Comparison of ENCODE assay signal across 8 mouse cellular contexts in genomic region chrX:6778250-6778637, GRCm38 (mm10). TPM values are rescaled to one million over a fixed set of nuclear protein-coding genes. Genes with fewer than 3 reads are reported as not detected.
DNase-seq lines count a peak whose midpoint lies in the region; ATAC-seq and TF ChIP-seq lines count a peak whose summit lies in the region.

No protein-coding gene starts in this region.

- H3K4me3 ChIP-seq in ES-E14 (ENCODE audit: insufficient read depth in 1 of 2, low read depth in 1 of 2, low read length in 2 of 2, poor library complexity in 1 of 2, severe bottlenecking in 1 of 2): peak overlapping the region; percentile 51 to 52; a peak in 3 of 4 replicates
- peak overlapping the region; percentile 36 for H3K4me3 ChIP-seq in embryonic facial prominence, embryonic 15.5 days (replicated peaks)
- peak overlapping the region; percentile 29 for H3K4me3 ChIP-seq in intestine, embryonic 15.5 days (replicated peaks)
- H3K4me3 ChIP-seq in lung, adult 2 months (replicated peaks; ENCODE audit: extremely low read depth, low read depth, low read length): peak overlapping the region; percentile 38
- 0 out of 2 replicates have a peak overlapping the region, but pooled peaks have one; percentile 10 for H3K4me3 ChIP-seq in small intestine, adult 2 months (ENCODE audit: low read depth, low read length)

- no peak for TF ChIP-seq CTCF in lung, adult 2 months (IDR thresholded peaks at IDR 0.05; ENCODE audit: insufficient read depth, low read length)
- TF ChIP-seq CTCF in small intestine, adult 2 months (IDR thresholded peaks at IDR 0.05; ENCODE audit: extremely low read depth, insufficient read length, insufficient replicate concordance, low read depth, low read length): no peak

- H3K27me3 ChIP-seq in embryonic facial prominence, embryonic 15.5 days: peaks cover 8% of the 10 kb centered on the region
- peaks cover 10% of the 10 kb centered on the region for H3K27me3 ChIP-seq in intestine, embryonic 15.5 days (replicated peaks)
- H3K27me3 ChIP-seq in small intestine, adult 2 months (ENCODE audit: control insufficient read depth, insufficient read depth, low read length): no peaks in the 10 kb centered on the region; the same call in 1 of the 2 replicates

- H3K4me1 ChIP-seq in ES-E14 (ENCODE audit: control insufficient read depth in 2 of 2, insufficient read depth in 2 of 2, low read length in 2 of 2, poor library complexity in 1 of 2): no peaks in the 10 kb centered on the region
- 0 out of 2 replicates have a peak, but pooled peaks cover 4% of the 10 kb centered on the region for H3K4me1 ChIP-seq in embryonic facial prominence, embryonic 15.5 days
- H3K4me1 ChIP-seq in intestine, embryonic 15.5 days (replicated peaks): no peaks in the 10 kb centered on the region
- H3K4me1 ChIP-seq in lung, adult 2 months (ENCODE audit: control insufficient read depth, insufficient read depth, low read length): no peaks in the 10 kb centered on the region
- H3K4me1 ChIP-seq in small intestine, adult 2 months (ENCODE audit: control insufficient read depth, insufficient read depth, insufficient read length, low read length): no peaks in the 10 kb centered on the region

- peak overlapping the region; percentile 56 for H3K4me2 ChIP-seq in embryonic facial prominence, embryonic 15.5 days (replicated peaks)
- peak overlapping the region; percentile 63 for H3K4me2 ChIP-seq in intestine, embryonic 15.5 days (replicated peaks)

- DNase-seq in cerebellum, postnatal 10 days: peak; percentile 38 to 60
- no peak for DNase-seq in ES-E14 (ENCODE audit: low read depth, low spot score)
- peak; percentile 3 for DNase-seq in lung, adult 2 months
- DNase-seq in left cerebral cortex, adult 9 months (ENCODE audit: low spot score in 2 of 2): no peak

- H3K27ac ChIP-seq in ES-E14 (ENCODE audit: insufficient read depth, low read depth, low read length, poor library complexity, severe bottlenecking): no peak overlapping the region
- H3K27ac ChIP-seq in embryonic facial prominence, embryonic 15.5 days (replicated peaks): no peak overlapping the region
- no peak overlapping the region for H3K27ac ChIP-seq in intestine, embryonic 15.5 days
- H3K27ac ChIP-seq in small intestine, adult 2 months (ENCODE audit: insufficient read depth, low read depth, low read length): no peak overlapping the region

- no peaks in the 10 kb centered on the region for H3K36me3 ChIP-seq in ES-E14 (ENCODE audit: control insufficient read depth, insufficient read depth, low read length, poor library complexity, severe bottlenecking)
- no peaks in the 10 kb centered on the region for H3K36me3 ChIP-seq in embryonic facial prominence, embryonic 15.5 days
- H3K36me3 ChIP-seq in intestine, embryonic 15.5 days: no peaks in the 10 kb centered on the region
- H3K36me3 ChIP-seq in small intestine, adult 2 months (ENCODE audit: control insufficient read depth, insufficient read depth, low read length): no peaks in the 10 kb centered on the region

- no peak overlapping the region for H3K9ac ChIP-seq in ES-E14 (ENCODE audit: insufficient read depth, low read depth, low read length, poor library complexity, severe bottlenecking)
- H3K9ac ChIP-seq in embryonic facial prominence, embryonic 15.5 days: no peak overlapping the region
- no peak overlapping the region for H3K9ac ChIP-seq in intestine, embryonic 15.5 days

- in situ Hi-C loops in ES-E14 (cut with MboI; ENCODE audit: low sequenced_read_pairs in 2 of 2, unreplicated experiment in 2 of 2): no loop called here

- WGBS in embryonic facial prominence, embryonic 15.5 days: 14% methylated on average over 24 of the region's 24 CpGs
- WGBS in intestine, embryonic 15.5 days: 22% methylated on average over 23 of the region's 24 CpGs
- 23% methylated on average over 24 of the region's 24 CpGs for WGBS in lung, adult 2 months
- WGBS in small intestine, adult 2 months: 13% methylated on average over 23 of the region's 24 CpGs

- H3K9me3 ChIP-seq in ES-E14 (ENCODE audit: control insufficient read depth, insufficient read depth, low read depth, low read length): no peaks in the 10 kb centered on the region
- no peaks in the 10 kb centered on the region for H3K9me3 ChIP-seq in embryonic facial prominence, embryonic 15.5 days (replicated peaks)
- H3K9me3 ChIP-seq in intestine, embryonic 15.5 days: no peaks in the 10 kb centered on the region

- TF ChIP-seq POLR2A in lung, adult 2 months (IDR thresholded peaks at IDR 0.05; ENCODE audit: borderline replicate concordance, extremely low read depth, low read depth, low read length): no peak
- TF ChIP-seq POLR2A in small intestine, adult 2 months (IDR thresholded peaks at IDR 0.05; ENCODE audit: low read depth, low read length): no peak

- no peak for ATAC-seq in cerebellum, adult (ENCODE audit: insufficient number of reproducible peaks, low FRiP score, low TSS enrichment)
- ATAC-seq in embryonic facial prominence, embryonic 15.5 days (ENCODE audit: insufficient number of reproducible peaks, low FRiP score, low TSS enrichment, low read depth): peak; percentile 67; the same call in 1 of the 2 replicates
- ATAC-seq in intestine, embryonic 15.5 days: peak; percentile 78

TF ChIP-seq in ES-E14, 5 proteins besides CTCF, POLR2A, EP300 and RAD21:
- TF ChIP-seq ZC3H11A (IDR thresholded peaks at IDR 0.05; ENCODE audit: borderline replicate concordance, low read depth, low read length) (no peak), CHD2 (IDR thresholded peaks at IDR 0.05; ENCODE audit: low read depth, low read length) (no peak)
TF ChIP-seq in ES-E14: peak in this region for 0.

RNA-seq across cellular contexts. Expression of gene Dgkk, which starts 0.9 kb away (rescaled TPM):
- total RNA-seq in ES-E14 (2012; rRNA removed): 0.37 and 0.54 TPM in 2 replicates
- 0.24 and 0.34 TPM in 2 replicates for polyA plus RNA-seq in embryonic facial prominence, embryonic 15.5 days (2015; fragmentation: Nextera tagmentation; extraction: Ambion mirVana)
- polyA plus RNA-seq in intestine, embryonic 15.5 days (2015; fragmentation: Nextera tagmentation; extraction: Ambion mirVana): 0.18 and 0.19 TPM in 2 replicates
- polyA plus RNA-seq in lung, adult 2 months (2012; rRNA removed): not detected in 2 replicates
- not detected in 2 replicates for polyA plus RNA-seq in small intestine, adult 2 months (2012; rRNA removed)

Comparison
In these comparisons a context has a peak if more than half of its experiments do, and no peak if none do; other contexts are left out.
1. DNase-seq: peak in cerebellum, postnatal 10 days (2 of 2) and lung, adult 2 months (single experiment); none in ES-E14 (single experiment) and left cerebral cortex, adult 9 months (0 of 2).
2. Peak in every context shown above with its lines, with median percentiles within 50 percentile points of each other: H3K4me3 ChIP-seq.